Mouse (Mus musculus) heart, adult 18-20 months (tissue): Measurements from ENCODE around the gene Pik3c2g. TPM values are rescaled to one million over a fixed set of nuclear protein-coding genes. Genes with fewer than 3 reads are reported as not detected.

Source experiments
- DNase-seq, 2 experiments: peaks; one replicate each; pipeline ENCODE4 v3.0.0; 2021 to 2022; ENCODE audit warnings: mixed read lengths in 1 of 2
- total RNA-seq, 2 experiments: library from RNA; stranded (reverse); gene quantifications; 2 replicates each; pipeline ENCODE4 v1.2.3; 2021

Pik3c2g gene
- total RNA-seq, 2 experiments from 2014 or later: 0.41 TPM; not detected in 1

GRCm38 (mm10) chr6:139841272-139841671 is 254.3 kb downstream of the Pik3c2g start:
- DNase-seq: no peak

- no peak for DNase-seq
Observed at GRCm38 (mm10) chr6:139842626-139843025, 255.6 kb downstream of the Pik3c2g start.

GRCm38 (mm10) chr6:139843531-139843930 is 256.5 kb downstream of the Pik3c2g start:
- DNase-seq: no peak

GRCm38 (mm10) chr6:139846889-139847544 is 260.0 kb downstream of the Pik3c2g start:
- no peak for DNase-seq

DNA sequence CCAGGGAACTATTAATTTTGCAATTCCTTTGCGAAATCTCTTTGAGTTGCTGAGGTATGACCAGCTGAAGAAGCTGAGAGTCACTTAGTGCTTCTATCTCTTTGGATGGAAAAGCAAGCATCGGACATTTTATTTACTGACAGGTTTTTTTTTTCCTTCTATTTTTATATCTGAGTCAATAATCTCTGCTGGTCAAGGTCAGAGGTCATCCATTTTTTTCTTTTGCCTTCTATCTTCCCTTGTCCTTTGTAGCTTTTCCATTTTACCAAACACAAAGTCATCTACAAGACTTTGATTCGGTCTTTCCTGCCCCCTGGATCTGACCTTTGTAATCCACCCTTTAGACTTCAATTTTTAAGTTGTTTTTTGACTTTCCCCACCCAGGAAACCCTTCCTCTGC is 262.9 kb downstream of the Pik3c2g start:
- DNase-seq: no peak

DNA sequence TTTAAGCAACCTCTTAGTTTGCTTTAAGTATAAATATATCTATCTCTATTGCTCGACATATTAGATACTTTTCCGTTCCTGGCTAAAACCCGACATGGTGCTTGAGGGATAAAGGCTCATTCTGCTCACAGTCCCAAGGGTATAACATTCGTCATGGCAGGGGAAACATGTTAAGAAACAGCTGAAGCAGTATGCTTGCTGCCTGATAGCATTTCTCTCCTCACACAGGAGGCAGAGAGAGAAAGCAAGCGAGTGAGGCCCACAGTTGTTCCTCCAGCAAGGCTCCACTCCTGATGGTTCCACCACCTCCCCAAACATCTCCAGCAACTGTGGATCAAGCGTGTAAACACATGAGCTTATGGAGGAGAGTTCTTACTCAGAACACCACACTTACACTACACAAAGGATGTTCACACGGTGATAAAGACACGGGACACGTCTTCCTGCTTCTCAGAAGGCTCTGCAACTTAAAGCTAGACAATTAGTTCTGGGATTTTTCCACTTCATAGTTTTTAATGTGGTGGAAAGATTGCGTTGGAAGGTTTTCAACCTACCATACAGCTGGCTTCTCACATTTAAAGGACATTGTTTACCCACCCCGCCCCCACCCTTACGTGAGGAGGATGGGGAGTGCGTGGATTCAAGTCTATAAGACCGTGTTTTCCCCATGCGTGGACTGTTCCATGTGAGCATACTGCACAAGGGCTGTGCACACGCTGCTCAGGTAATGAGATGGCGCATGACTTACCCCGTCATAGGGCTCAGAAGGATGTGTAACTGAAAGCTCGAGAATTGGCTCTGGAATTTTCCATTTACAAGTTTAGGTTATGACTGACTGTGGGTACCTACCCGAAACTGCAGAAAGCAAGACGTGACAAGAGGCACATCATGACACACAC is 264.9 kb downstream of the Pik3c2g start:
- DNase-seq: no peak

DNA sequence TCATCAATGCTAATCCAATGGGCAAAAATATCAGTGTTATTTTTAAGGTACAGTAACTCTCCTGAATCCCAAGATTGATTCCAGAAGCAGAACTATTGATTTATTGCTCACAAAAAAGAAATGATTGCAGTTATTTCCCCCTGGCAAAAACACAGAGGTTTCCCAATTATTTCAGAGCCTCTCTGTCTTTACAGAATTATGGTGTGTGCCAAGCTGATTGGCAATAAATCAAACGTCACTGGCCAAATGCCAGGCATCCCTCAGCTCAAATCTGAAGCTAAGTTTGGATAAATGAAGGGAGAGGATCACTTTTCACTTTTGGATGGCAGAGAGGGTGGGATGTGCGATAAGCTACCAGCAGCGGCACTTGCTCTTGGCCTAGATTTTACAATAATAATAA is 265.8 kb downstream of the Pik3c2g start:
- DNase-seq: no peak

GRCm38 (mm10) chr6:139860141-139860540 is 273.1 kb downstream of the Pik3c2g start:
- DNase-seq: no peak

- DNase-seq: no peak
Observed at GRCm38 (mm10) chr6:139861534-139861933, 274.5 kb downstream of the Pik3c2g start.

DNA sequence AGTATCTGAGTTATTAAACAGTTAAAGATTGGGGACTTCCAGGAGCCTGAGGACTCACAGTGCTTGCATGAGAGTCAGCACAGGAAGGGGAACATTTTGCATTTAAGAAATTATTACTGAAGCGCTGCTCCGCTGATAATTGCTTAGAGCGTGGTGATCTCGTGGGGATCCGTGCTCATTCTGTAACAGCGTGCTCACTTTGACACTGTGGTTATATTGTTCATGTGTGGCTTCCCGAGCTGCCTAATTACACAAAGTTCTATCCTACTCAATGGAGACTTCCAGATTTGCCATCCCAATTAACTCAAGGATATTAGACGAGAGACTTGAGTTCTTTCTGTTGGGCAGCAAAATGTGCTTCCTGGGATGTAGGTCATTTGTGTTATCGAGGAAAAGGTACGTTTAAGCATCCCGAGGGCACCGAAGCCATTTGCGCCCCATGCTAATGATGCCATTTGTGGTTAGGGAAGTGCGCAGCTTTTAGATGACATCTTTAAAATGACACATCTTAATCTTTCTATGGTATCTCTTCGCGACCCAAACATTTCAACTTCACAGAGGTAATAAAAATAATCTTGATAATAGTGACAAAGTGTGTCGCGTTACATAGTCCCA is 278.1 kb downstream of the Pik3c2g start:
- no peak for DNase-seq

GRCm38 (mm10) chr6:139874418-139875176 is 287.6 kb downstream of the Pik3c2g start:
- peak; percentile 59 to 72 for DNase-seq

DNA sequence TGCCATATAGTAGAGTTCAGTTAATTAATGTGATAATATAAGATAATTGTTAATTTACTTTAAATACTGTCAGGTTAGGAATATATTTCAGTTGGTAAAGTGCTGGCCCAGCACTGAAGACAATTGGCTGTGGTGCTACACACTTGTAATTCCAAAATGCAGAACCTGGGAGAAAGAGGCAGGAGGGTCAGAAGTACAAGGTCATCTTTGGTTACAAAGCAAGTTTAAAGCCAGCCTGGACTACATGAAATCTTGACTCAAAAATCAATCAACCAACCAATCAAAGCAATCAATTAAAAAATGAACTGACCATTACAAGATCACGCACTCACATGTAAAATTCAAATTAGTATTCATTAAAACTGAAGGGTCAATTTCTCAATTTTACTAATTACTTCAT is 289.7 kb downstream of the Pik3c2g start:
- DNase-seq: no peak

DNA sequence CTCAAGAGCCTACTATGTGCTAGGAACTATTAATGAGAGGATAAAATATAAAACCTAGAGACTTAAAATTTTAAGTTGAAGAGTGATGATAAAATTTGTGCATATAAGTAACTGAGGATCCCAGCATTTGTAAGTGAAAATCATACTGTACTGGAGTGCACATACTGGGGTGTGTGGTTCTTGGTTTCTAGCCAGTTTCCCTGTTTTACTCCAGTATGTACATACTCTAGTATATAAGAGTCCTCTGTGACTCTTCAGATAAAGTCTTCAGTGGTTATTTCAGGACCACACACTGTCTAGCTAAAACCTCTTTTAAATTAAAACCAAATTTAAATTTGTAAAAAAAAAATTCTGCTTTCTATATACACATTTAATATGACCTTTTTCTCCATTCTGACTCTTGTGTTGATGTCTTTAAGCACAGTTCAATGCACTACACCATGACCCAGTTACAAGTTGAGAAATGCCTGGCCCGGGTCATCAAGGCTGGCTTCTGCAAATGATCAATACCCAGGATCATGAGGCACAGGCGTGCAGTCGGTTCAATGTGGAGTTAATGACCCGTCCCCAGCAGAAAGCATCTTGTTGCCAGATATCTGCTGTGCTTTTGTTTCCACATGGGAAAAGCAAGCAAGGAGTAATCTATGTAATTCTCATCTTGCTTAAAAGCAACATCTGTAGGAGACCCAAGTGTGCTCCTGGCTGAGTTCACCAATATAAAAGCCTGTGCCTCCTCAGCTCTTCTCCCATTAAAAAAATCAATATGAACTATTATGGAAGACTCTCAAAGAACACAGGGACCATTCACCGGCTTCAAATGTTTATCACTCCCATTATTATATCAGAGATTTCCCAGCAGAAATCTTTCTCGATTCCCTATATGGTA is 290.7 kb downstream of the Pik3c2g start:
- DNase-seq: peak; percentile 27 to 57

GRCm38 (mm10) chr6:139878362-139878696 is 291.3 kb downstream of the Pik3c2g start:
- peak; percentile 45 to 66 for DNase-seq

GRCm38 (mm10) chr6:139882076-139882475 is 295.1 kb downstream of the Pik3c2g start:
- no peak for DNase-seq

DNA sequence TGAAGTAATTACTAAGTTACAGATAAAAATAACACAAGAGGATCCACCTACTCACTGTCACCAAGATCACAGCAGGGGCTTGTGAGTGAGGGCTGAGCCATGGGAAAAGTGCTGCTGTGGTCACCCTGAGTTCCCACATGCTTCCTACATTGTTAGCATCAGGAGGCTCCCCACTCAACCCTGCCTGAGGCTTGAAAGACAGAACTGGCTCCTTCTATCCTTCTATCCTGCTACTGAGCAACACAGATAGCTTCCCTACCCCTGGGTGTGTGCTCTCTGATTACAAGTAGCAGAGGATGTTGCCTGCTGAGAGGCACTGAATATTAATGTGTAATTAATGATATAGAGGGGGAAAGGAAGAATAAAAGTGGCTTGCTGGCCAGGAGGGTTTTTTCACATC is 300.2 kb downstream of the Pik3c2g start:
- no peak for DNase-seq

GRCm38 (mm10) chr6:139895637-139896036 is 308.6 kb downstream of the Pik3c2g start:
- no peak for DNase-seq

- no peak for DNase-seq
Observed at GRCm38 (mm10) chr6:139899630-139900151, 312.7 kb downstream of the Pik3c2g start.

- DNase-seq: peak; percentile 27 to 35
Observed at GRCm38 (mm10) chr6:139901801-139902200, 314.8 kb downstream of the Pik3c2g start.

- DNase-seq: no peak
Observed at GRCm38 (mm10) chr6:139907138-139907537, 320.1 kb downstream of the Pik3c2g start.
